Mouse (Mus musculus) intestine, embryonic 15.5 days (tissue): ENCODE measurements at regions not wholly inside any gene's neighbourhood (a gene's known extent, or its start where the extent isn't known, plus 50 kb on each side); places are given as distances from the start of the nearest gene placed in this dataset.

Experiments
- ATAC-seq: fragments of 200-750 bp; cut with Nextera tagmentation; 2 replicates; pipeline ENCODE4 v1.8.0; 2017; ENCODE audit warnings: moderate TSS enrichment, moderate library complexity
- H3K27ac ChIP-seq: fragments of 300-500 bp; sonication (generic); 2 replicates; pipeline ENCODE4 v1.5.1; 2015; ENCODE audit warnings: mild to moderate bottlenecking, inconsistent platforms
- H3K27me3 ChIP-seq: fragments of 300-500 bp; sonication (generic); replicated peaks from 2 replicates; pipeline ENCODE4 v1.6.1; 2015; ENCODE audit warnings: inconsistent platforms
- H3K36me3 ChIP-seq: fragments of 300-500 bp; sonication (generic); 2 replicates; pipeline ENCODE4 v1.6.1; 2015; ENCODE audit warnings: inconsistent platforms
- H3K4me1 ChIP-seq: fragments of 300-500 bp; sonication (generic); replicated peaks from 2 replicates; pipeline ENCODE4 v1.6.1; 2015; ENCODE audit warnings: inconsistent platforms
- H3K4me2 ChIP-seq: fragments of 300-500 bp; sonication (generic); replicated peaks from 2 replicates; pipeline ENCODE4 v1.6.1; 2015; ENCODE audit warnings: mild to moderate bottlenecking, inconsistent platforms
- H3K4me3 ChIP-seq: fragments of 300-500 bp; sonication (generic); replicated peaks from 2 replicates; pipeline ENCODE4 v1.5.1; 2015; ENCODE audit warnings: inconsistent platforms
- H3K9ac ChIP-seq: fragments of 300-500 bp; sonication (generic); 2 replicates; pipeline ENCODE4 v1.6.1; 2015; ENCODE audit warnings: inconsistent platforms
- H3K9me3 ChIP-seq: fragments of 300-500 bp; sonication (generic); 2 replicates; pipeline ENCODE4 v1.6.1; 2016; ENCODE audit warnings: inconsistent platforms
- WGBS: fragments of 180-500 bp; shearing (Covaris S2); methylation state at CpG from one replicate; pipeline ENCODE4 v1.1.7; 2015; 5-methylcytosine and 5-hydroxymethylcytosine counted together

GRCm38 (mm10) chr3:41467857-41468256 lies 87.7 kb upstream of the Jade1 start:
- H3K4me3 ChIP-seq = no peak overlapping the region
- ATAC-seq = no peak
- H3K9ac ChIP-seq = no peak overlapping the region
- H3K4me2 ChIP-seq = no peak overlapping the region
- WGBS = 81% methylated on average over 1 of the region's 1 CpGs
- no peaks in the 10 kb centered on the region for H3K9me3 ChIP-seq
- no peak overlapping the region for H3K27ac ChIP-seq
- no peaks in the 10 kb centered on the region for H3K27me3 ChIP-seq
- H3K4me1 ChIP-seq = no peaks in the 10 kb centered on the region
- H3K36me3 ChIP-seq = no peaks in the 10 kb centered on the region

GRCm38 (mm10) chr3:41465893-41466292 lies 89.6 kb upstream of the Jade1 start:
- no peak overlapping the region for H3K4me3 ChIP-seq
- no peaks in the 10 kb centered on the region for H3K36me3 ChIP-seq
- 68% methylated on average over 2 of the region's 2 CpGs for WGBS
- ATAC-seq = no peak
- H3K9ac ChIP-seq = no peak overlapping the region
- H3K9me3 ChIP-seq = no peaks in the 10 kb centered on the region
- no peaks in the 10 kb centered on the region for H3K4me1 ChIP-seq
- no peak overlapping the region for H3K27ac ChIP-seq
- H3K27me3 ChIP-seq = no peaks in the 10 kb centered on the region
- no peak overlapping the region for H3K4me2 ChIP-seq

GRCm38 (mm10) chr3:41462953-41463644 lies 92.4 kb upstream of the Jade1 start:
- H3K4me1 ChIP-seq = no peaks in the 10 kb centered on the region
- H3K9me3 ChIP-seq = no peaks in the 10 kb centered on the region
- H3K9ac ChIP-seq = no peak overlapping the region
- no peaks in the 10 kb centered on the region for H3K27me3 ChIP-seq
- no peak overlapping the region for H3K4me3 ChIP-seq
- H3K4me2 ChIP-seq = no peak overlapping the region
- H3K27ac ChIP-seq = no peak overlapping the region
- 74% methylated on average over 11 of the region's 11 CpGs for WGBS
- 0 out of 2 replicates have a peak, but pooled peaks have one; percentile 51 for ATAC-seq
- H3K36me3 ChIP-seq = no peaks in the 10 kb centered on the region

- H3K4me2 ChIP-seq = no peak overlapping the region
- H3K9ac ChIP-seq = no peak overlapping the region
- H3K4me3 ChIP-seq = no peak overlapping the region
- 93% methylated on average over 4 of the region's 4 CpGs for WGBS
- no peaks in the 10 kb centered on the region for H3K4me1 ChIP-seq
- no peak overlapping the region for H3K27ac ChIP-seq
- H3K36me3 ChIP-seq = no peaks in the 10 kb centered on the region
- no peaks in the 10 kb centered on the region for H3K9me3 ChIP-seq
- no peak for ATAC-seq
- no peaks in the 10 kb centered on the region for H3K27me3 ChIP-seq
Measured at GRCm38 (mm10) chr3:41460131-41460530, 95.4 kb upstream of the Jade1 start.

GRCm38 (mm10) chr3:41458156-41458555 lies 97.4 kb upstream of the Jade1 start:
- no peak for ATAC-seq

GRCm38 (mm10) chr3:41453525-41453924 lies 102.0 kb upstream of the Jade1 start:
- no peak for ATAC-seq
- H3K4me2 ChIP-seq = no peak overlapping the region
- H3K27me3 ChIP-seq = no peaks in the 10 kb centered on the region
- 75% methylated on average over 3 of the region's 3 CpGs for WGBS
- no peak overlapping the region for H3K27ac ChIP-seq
- H3K4me1 ChIP-seq = no peaks in the 10 kb centered on the region
- H3K9ac ChIP-seq = no peak overlapping the region
- H3K36me3 ChIP-seq = no peaks in the 10 kb centered on the region
- no peaks in the 10 kb centered on the region for H3K9me3 ChIP-seq
- H3K4me3 ChIP-seq = no peak overlapping the region

More at GRCm38 (mm10) chr3:41458156-41458555, 97.4 kb upstream of the Jade1 start:
- no peak overlapping the region for H3K4me2 ChIP-seq
- H3K9me3 ChIP-seq = no peaks in the 10 kb centered on the region
- 90% methylated on average over 6 of the region's 6 CpGs for WGBS
- no peaks in the 10 kb centered on the region for H3K27me3 ChIP-seq
- no peak overlapping the region for H3K27ac ChIP-seq
- no peaks in the 10 kb centered on the region for H3K36me3 ChIP-seq
- H3K4me1 ChIP-seq = no peaks in the 10 kb centered on the region
- H3K9ac ChIP-seq = no peak overlapping the region
- H3K4me3 ChIP-seq = no peak overlapping the region

- Histone ChIP-seq H3K9me3 (no peaks in the 10 kb centered on the region), H3K4me3 (no peak overlapping the region), H3K36me3 (no peaks in the 10 kb centered on the region), H3K9ac (no peak overlapping the region), H3K27ac (no peak overlapping the region), H3K27me3 (no peaks in the 10 kb centered on the region), H3K4me2 (no peak overlapping the region), H3K4me1 (no peaks in the 10 kb centered on the region)
- ATAC-seq = no peak; the same call in 1 of the 2 replicates
- 58% methylated on average over 3 of the region's 3 CpGs for WGBS
Measured at GRCm38 (mm10) chr3:41452716-41453090, 102.8 kb upstream of the Jade1 start.

- Histone ChIP-seq H3K9me3 (no peaks in the 10 kb centered on the region), H3K27me3 (no peaks in the 10 kb centered on the region), H3K4me3 (no peak overlapping the region), H3K4me1 (no peaks in the 10 kb centered on the region), H3K36me3 (no peaks in the 10 kb centered on the region), H3K4me2 (no peak overlapping the region), H3K9ac (no peak overlapping the region), H3K27ac (no peak overlapping the region)
- WGBS = 61% methylated on average over 3 of the region's 3 CpGs
- peak; percentile 95 for ATAC-seq
Measured at GRCm38 (mm10) chr3:41452020-41452715, 103.4 kb upstream of the Jade1 start.

- Histone ChIP-seq H3K9ac (no peak overlapping the region), H3K27me3 (no peaks in the 10 kb centered on the region), H3K4me1 (no peaks in the 10 kb centered on the region), H3K27ac (no peak overlapping the region), H3K4me2 (no peak overlapping the region), H3K4me3 (no peak overlapping the region), H3K9me3 (no peaks in the 10 kb centered on the region), H3K36me3 (no peaks in the 10 kb centered on the region)
- 81% methylated on average over 1 of the region's 1 CpGs for WGBS
- ATAC-seq = no peak
Measured at GRCm38 (mm10) chr3:41450696-41451095, 104.8 kb upstream of the Jade1 start.

- no peaks in the 10 kb centered on the region for H3K4me1 ChIP-seq
- H3K9ac ChIP-seq = no peak overlapping the region
- ATAC-seq = no peak
- WGBS = 89% methylated on average over 9 of the region's 9 CpGs
- H3K27ac ChIP-seq = no peak overlapping the region
- no peaks in the 10 kb centered on the region for H3K27me3 ChIP-seq
- no peaks in the 10 kb centered on the region for H3K9me3 ChIP-seq
- no peaks in the 10 kb centered on the region for H3K36me3 ChIP-seq
- no peak overlapping the region for H3K4me3 ChIP-seq
- no peak overlapping the region for H3K4me2 ChIP-seq
Measured at GRCm38 (mm10) chr3:41444243-41444753, 111.2 kb upstream of the Jade1 start.

GRCm38 (mm10) chr3:41436238-41436637 lies 119.3 kb upstream of the Jade1 start:
- Histone ChIP-seq H3K4me1 (no peaks in the 10 kb centered on the region), H3K4me3 (no peak overlapping the region), H3K4me2 (no peak overlapping the region), H3K27ac (no peak overlapping the region), H3K27me3 (no peaks in the 10 kb centered on the region), H3K9me3 (no peaks in the 10 kb centered on the region), H3K36me3 (no peaks in the 10 kb centered on the region), H3K9ac (no peak overlapping the region)
- no peak for ATAC-seq
- 85% methylated on average over 8 of the region's 8 CpGs for WGBS

- H3K9me3 ChIP-seq = no peaks in the 10 kb centered on the region
- no peaks in the 10 kb centered on the region for H3K36me3 ChIP-seq
- H3K4me2 ChIP-seq = no peak overlapping the region
- no peaks in the 10 kb centered on the region for H3K4me1 ChIP-seq
- 60% methylated on average over 3 of the region's 3 CpGs for WGBS
- H3K9ac ChIP-seq = no peak overlapping the region
- H3K4me3 ChIP-seq = no peak overlapping the region
- ATAC-seq = no peak
- no peaks in the 10 kb centered on the region for H3K27me3 ChIP-seq
- no peak overlapping the region for H3K27ac ChIP-seq
Measured at GRCm38 (mm10) chr3:41433106-41433505, 122.4 kb upstream of the Jade1 start.

GRCm38 (mm10) chr3:41432376-41432775 lies 123.2 kb upstream of the Jade1 start:
- Histone ChIP-seq H3K9ac (no peak overlapping the region), H3K4me2 (no peak overlapping the region), H3K27me3 (no peaks in the 10 kb centered on the region), H3K27ac (no peak overlapping the region), H3K4me1 (no peaks in the 10 kb centered on the region), H3K9me3 (no peaks in the 10 kb centered on the region), H3K36me3 (no peaks in the 10 kb centered on the region), H3K4me3 (no peak overlapping the region)
- peak; percentile 69 for ATAC-seq
- WGBS = 63% methylated on average over 5 of the region's 5 CpGs
